Mouse (Mus musculus) MEL (cell line): ENCODE data around the gene Slain2. TPM values are rescaled to one million over a fixed set of nuclear protein-coding genes. Genes with fewer than 3 reads are reported as not detected.

Source experiments
- DNase-seq: peaks from one replicate; pipeline ENCODE4 v3.0.0; 2011; ENCODE audit warnings: low read depth, low spot score
- H3K27ac ChIP-seq: 2 replicates; pipeline ENCODE4 v1.5.1; 2012; ENCODE audit warnings: low read depth, mild to moderate bottlenecking, control low read depth, low read length, moderate library complexity; ENCODE audit not compliant: control insufficient read depth
- H3K27me3 ChIP-seq, 2 experiments: fragments of 150-350 bp in 1 of 2; sonication (generic) in 1 of 2; 2 replicates each; pipeline ENCODE4 v1.6.1; 2012; ENCODE audit warnings: low read length in 2 of 2, mild to moderate bottlenecking in 2 of 2, improper control_type of control experiment in 1 of 2, moderate library complexity in 1 of 2; ENCODE audit not compliant: insufficient read depth in 2 of 2, control insufficient read depth in 1 of 2
- H3K36me3 ChIP-seq, 2 experiments: 2 replicates each; pipeline ENCODE4 v1.6.1; 2012 to 2014; ENCODE audit warnings: low read length in 2 of 2, improper control_type of control experiment in 1 of 2, inconsistent platforms in 1 of 2, mild to moderate bottlenecking in 1 of 2; ENCODE audit not compliant: insufficient read depth in 2 of 2, control insufficient read depth in 1 of 2
- H3K4me1 ChIP-seq, 2 experiments: fragments of 150-350 bp in 1 of 2; sonication (generic) in 1 of 2; 2 replicates each; pipeline ENCODE4 v1.6.1; 2012; ENCODE audit warnings: low read length in 2 of 2, improper control_type of control experiment in 1 of 2, mild to moderate bottlenecking in 1 of 2; ENCODE audit not compliant: insufficient read depth in 2 of 2, control insufficient read depth in 1 of 2
- H3K4me3 ChIP-seq, 2 experiments: fragments of 150-350 bp in 1 of 2; sonication (generic) in 1 of 2; 2 replicates each; pipeline ENCODE4 v1.5.1; 2012; ENCODE audit warnings: low read depth in 2 of 2, low read length in 2 of 2, mild to moderate bottlenecking in 2 of 2, moderate library complexity in 2 of 2, control low read depth in 1 of 2, improper control_type of control experiment in 1 of 2; ENCODE audit not compliant: control insufficient read depth in 1 of 2, insufficient read depth in 1 of 2
- H3K79me2 ChIP-seq: 2 replicates; pipeline ENCODE4 v1.6.1; 2012; ENCODE audit warnings: mild to moderate bottlenecking, low read length, moderate library complexity; ENCODE audit not compliant: control insufficient read depth, poor library complexity, insufficient read depth
- H3K9ac ChIP-seq: 2 replicates; pipeline ENCODE4 v1.6.1; 2012; ENCODE audit warnings: low read depth, mild to moderate bottlenecking, control low read depth, low read length, moderate library complexity; ENCODE audit not compliant: control insufficient read depth, poor library complexity, severe bottlenecking
- H3K9me3 ChIP-seq: fragments of 150-350 bp; sonication (generic); replicated peaks from 2 replicates; pipeline ENCODE4 v1.6.1; 2012; ENCODE audit warnings: mild to moderate bottlenecking, low read length, improper control_type of control experiment, moderate library complexity; ENCODE audit not compliant: insufficient read depth
- CHD1 ChIP-seq: IDR thresholded peaks from 2 replicates; pipeline ENCODE4 v1.6.1; 2012; ENCODE audit warnings: low read depth, mild to moderate bottlenecking, inconsistent platforms, low read length, improper control_type of control experiment
- CTCF ChIP-seq, 3 experiments: IDR thresholded peaks in 2 of 3; conservative IDR thresholded peaks in 1 of 3; 2 replicates each; pipeline ENCODE4 v1.5.1; 2011 to 2012; ENCODE audit warnings: low read length in 3 of 3, low read depth in 2 of 3, mild to moderate bottlenecking in 2 of 3, improper control_type of control experiment in 1 of 3, inconsistent platforms in 1 of 3, mixed read lengths in 1 of 3, moderate library complexity in 1 of 3; ENCODE audit not compliant: control insufficient read depth in 1 of 3, insufficient read depth in 1 of 3, poor library complexity in 1 of 3, severe bottlenecking in 1 of 3
- ELF1 ChIP-seq: IDR thresholded peaks from 2 replicates; pipeline ENCODE4 v1.6.1; 2014; ENCODE audit warnings: low read depth, mild to moderate bottlenecking, inconsistent platforms, low read length, improper control_type of control experiment, moderate library complexity
- GABPA ChIP-seq: IDR thresholded peaks from 2 replicates; pipeline ENCODE4 v1.6.1; 2012; ENCODE audit warnings: low read depth, mild to moderate bottlenecking, inconsistent platforms, low read length, improper control_type of control experiment, moderate library complexity
- GATA1 ChIP-seq: IDR thresholded peaks from 2 replicates; pipeline ENCODE4 v1.6.1; 2011; ENCODE audit warnings: low read depth, low read length, improper control_type of control experiment
- HCFC1 ChIP-seq: IDR thresholded peaks from 2 replicates; pipeline ENCODE4 v1.6.1; 2012; ENCODE audit warnings: low read depth, mild to moderate bottlenecking, inconsistent platforms, low read length, improper control_type of control experiment, moderate library complexity
- JUND ChIP-seq: IDR thresholded peaks from 2 replicates; pipeline ENCODE4 v1.6.1; 2011; ENCODE audit warnings: low read depth, mild to moderate bottlenecking, improper control_type of control experiment, low read length
- KAT2A ChIP-seq: conservative IDR thresholded peaks from 2 replicates; pipeline ENCODE4 v1.6.1; 2012; ENCODE audit warnings: low read depth, low read length, improper control_type of control experiment, inconsistent platforms
- MAFK ChIP-seq: IDR thresholded peaks from 2 replicates; pipeline ENCODE4 v1.6.1; 2011; ENCODE audit warnings: low read depth, mild to moderate bottlenecking, low read length, improper control_type of control experiment, borderline replicate concordance
- MAX ChIP-seq: IDR thresholded peaks from 2 replicates; pipeline ENCODE4 v1.6.1; 2011; ENCODE audit warnings: low read length, improper control_type of control experiment
- MEF2A ChIP-seq: IDR thresholded peaks from 2 replicates; pipeline ENCODE4 v1.6.1; 2014; ENCODE audit warnings: low read depth, mild to moderate bottlenecking, inconsistent platforms, low read length, improper control_type of control experiment; ENCODE audit not compliant: poor library complexity, insufficient replicate concordance, severe bottlenecking; ENCODE audit errors: extremely low read depth
- MXI1 ChIP-seq: IDR thresholded peaks from 2 replicates; pipeline ENCODE4 v1.6.1; 2011; ENCODE audit warnings: mild to moderate bottlenecking, low read depth, low read length, improper control_type of control experiment
- MYC ChIP-seq: IDR thresholded peaks from 2 replicates; pipeline ENCODE4 v1.6.1; 2011; ENCODE audit warnings: low read depth, mild to moderate bottlenecking, low read length, improper control_type of control experiment, moderate library complexity
- NRF1 ChIP-seq: IDR thresholded peaks from 2 replicates; pipeline ENCODE4 v1.6.1; 2014; ENCODE audit warnings: low read depth, mild to moderate bottlenecking, inconsistent platforms, low read length, improper control_type of control experiment, moderate library complexity; ENCODE audit not compliant: poor library complexity, insufficient read depth, severe bottlenecking
- POLR2A ChIP-seq, 2 experiments: IDR thresholded peaks; 2 replicates each; pipeline ENCODE4 v1.6.1; 2011 to 2012; ENCODE audit warnings: low read length in 2 of 2, mild to moderate bottlenecking in 2 of 2, control low read depth in 1 of 2, improper control_type of control experiment in 1 of 2, low read depth in 1 of 2, moderate library complexity in 1 of 2; ENCODE audit not compliant: control insufficient read depth in 1 of 2, insufficient read depth in 1 of 2, poor library complexity in 1 of 2
- POLR2AphosphoS2 ChIP-seq: IDR thresholded peaks from 2 replicates; pipeline ENCODE4 v1.6.1; 2011; ENCODE audit warnings: low read length, improper control_type of control experiment
- RAD21 ChIP-seq: IDR thresholded peaks from 2 replicates; pipeline ENCODE4 v1.6.1; 2011; ENCODE audit warnings: mild to moderate bottlenecking, low read depth, low read length, improper control_type of control experiment
- RCOR1 ChIP-seq: IDR thresholded peaks from 2 replicates; pipeline ENCODE4 v1.6.1; 2012; ENCODE audit warnings: low read depth, mild to moderate bottlenecking, inconsistent platforms, low read length, improper control_type of control experiment
- SMC3 ChIP-seq: IDR thresholded peaks from 2 replicates; pipeline ENCODE4 v1.6.1; 2011; ENCODE audit warnings: low read depth, low read length, improper control_type of control experiment
- TAL1 ChIP-seq: IDR thresholded peaks from 2 replicates; pipeline ENCODE4 v1.6.1; 2012; ENCODE audit warnings: mild to moderate bottlenecking, inconsistent platforms, low read length, moderate library complexity, mixed read lengths
- TBP ChIP-seq: IDR thresholded peaks from 2 replicates; pipeline ENCODE4 v1.8.0; 2011; ENCODE audit warnings: low read depth, low read length, improper control_type of control experiment
- TCF12 ChIP-seq: IDR thresholded peaks from 2 replicates; pipeline ENCODE4 v1.6.1; 2014; ENCODE audit warnings: low read depth, mild to moderate bottlenecking, inconsistent platforms, low read length, improper control_type of control experiment, moderate library complexity
- USF1 ChIP-seq: IDR thresholded peaks from 2 replicates; pipeline ENCODE4 v1.6.1; 2014; ENCODE audit warnings: low read depth, mild to moderate bottlenecking, inconsistent platforms, low read length, improper control_type of control experiment, moderate library complexity
- USF2 ChIP-seq, 2 experiments: IDR thresholded peaks; 2 replicates each; pipeline ENCODE4 v1.6.1; 2011 to 2012; ENCODE audit warnings: improper control_type of control experiment in 2 of 2, low read length in 2 of 2, borderline replicate concordance in 1 of 2, inconsistent platforms in 1 of 2, low read depth in 1 of 2, mild to moderate bottlenecking in 1 of 2; ENCODE audit not compliant: insufficient read depth in 1 of 2
- ZC3H11A ChIP-seq: IDR thresholded peaks from 2 replicates; pipeline ENCODE4 v1.6.1; 2012; ENCODE audit warnings: low read depth, mild to moderate bottlenecking, inconsistent platforms, low read length, improper control_type of control experiment
- ZKSCAN1 ChIP-seq: IDR thresholded peaks from 2 replicates; pipeline ENCODE4 v1.6.1; 2012; ENCODE audit warnings: low read depth, mild to moderate bottlenecking, inconsistent platforms, low read length, improper control_type of control experiment, moderate library complexity
- ZNF384 ChIP-seq: IDR thresholded peaks from 2 replicates; pipeline ENCODE4 v1.6.1; 2012; ENCODE audit warnings: low read depth, mild to moderate bottlenecking, inconsistent platforms, low read length, improper control_type of control experiment
- polyA plus RNA-seq, 2 experiments: library from polyadenylated mRNA; stranded (reverse) in 1 of 2; unstranded in 1 of 2; fragments of >175 nt in 1 of 2; fragments of >200 nt in 1 of 2; gene quantifications; 2 replicates each; pipeline versions ENCODE4 v1.2.1 to v1.2.4; 2012; ENCODE audit warnings: low replicate concordance in 2 of 2, low read depth in 1 of 2; ENCODE audit not compliant: insufficient read length in 2 of 2, insufficient read depth in 1 of 2, missing spikeins in 1 of 2
- total RNA-seq: library from RNA; depleted of rRNA; stranded (reverse); fragments of 300-350 nt; gene quantifications from 2 replicates; pipeline ENCODE4 v1.2.3, GENCODE M21; 2012

Slain2 gene
- total and polyA plus RNA-seq, 3 experiments, result 18.9 to 42.9 (median 29.9) TPM

DNA sequence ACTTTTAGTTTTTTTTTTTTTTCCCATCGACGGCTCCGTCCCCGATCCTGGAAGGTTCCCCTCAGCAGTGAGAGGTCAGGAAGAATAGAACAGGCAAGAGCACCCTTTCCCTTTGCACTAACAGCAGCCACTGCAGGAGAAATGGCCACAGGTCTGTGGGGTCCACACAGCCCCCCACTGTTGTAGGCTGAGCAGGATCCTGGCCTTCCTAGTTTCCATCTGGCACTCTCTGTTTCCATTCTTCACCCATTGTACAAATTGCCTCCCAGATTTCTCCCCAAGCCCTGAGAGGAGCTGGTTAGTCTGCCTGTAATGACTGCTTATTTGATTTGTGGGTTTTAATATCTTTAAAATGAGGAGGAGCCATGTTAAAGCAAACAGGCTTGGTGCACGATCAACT is 89.9 kb downstream of the Slain2 start:
- Histone ChIP-seq H3K9me3 (no peaks in the 10 kb centered on the region), H3K27me3 (no peaks in the 10 kb centered on the region), H3K27ac (no peak overlapping the region), H3K4me1 (no peaks in the 10 kb centered on the region)
- no peak for DNase-seq
- TF ChIP-seq MAFK (no peak), TCF12 (no peak), GATA1 (no peak), TAL1 (no peak), SMC3 (no peak), MEF2A (no peak), CHD1 (no peak), USF1 (no peak), RAD21 (no peak), CTCF (IDR thresholded peaks at IDR 0.05 in 2 of 3, conservative IDR thresholded peaks at IDR 0.05 in 1 of 3; ENCODE audit: control insufficient read depth in 1 of 3, insufficient read depth in 1 of 3, low read depth in 2 of 3, low read length in 3 of 3, poor library complexity in 1 of 3, severe bottlenecking in 1 of 3) (no peak), MAX (no peak), ZC3H11A (no peak), JUND (no peak), MYC (no peak), GABPA (no peak), ZNF384 (no peak), HCFC1 (no peak), TBP (no peak), NRF1 (no peak)
- TF ChIP-seq, all 39 proteins: peak for 0
- Histone ChIP-seq H3K9ac (no peak overlapping the region), H3K36me3 (no peaks in the 10 kb centered on the region), H3K79me2 (no peaks in the 10 kb centered on the region), H3K4me3 (no peak overlapping the region)

DNA sequence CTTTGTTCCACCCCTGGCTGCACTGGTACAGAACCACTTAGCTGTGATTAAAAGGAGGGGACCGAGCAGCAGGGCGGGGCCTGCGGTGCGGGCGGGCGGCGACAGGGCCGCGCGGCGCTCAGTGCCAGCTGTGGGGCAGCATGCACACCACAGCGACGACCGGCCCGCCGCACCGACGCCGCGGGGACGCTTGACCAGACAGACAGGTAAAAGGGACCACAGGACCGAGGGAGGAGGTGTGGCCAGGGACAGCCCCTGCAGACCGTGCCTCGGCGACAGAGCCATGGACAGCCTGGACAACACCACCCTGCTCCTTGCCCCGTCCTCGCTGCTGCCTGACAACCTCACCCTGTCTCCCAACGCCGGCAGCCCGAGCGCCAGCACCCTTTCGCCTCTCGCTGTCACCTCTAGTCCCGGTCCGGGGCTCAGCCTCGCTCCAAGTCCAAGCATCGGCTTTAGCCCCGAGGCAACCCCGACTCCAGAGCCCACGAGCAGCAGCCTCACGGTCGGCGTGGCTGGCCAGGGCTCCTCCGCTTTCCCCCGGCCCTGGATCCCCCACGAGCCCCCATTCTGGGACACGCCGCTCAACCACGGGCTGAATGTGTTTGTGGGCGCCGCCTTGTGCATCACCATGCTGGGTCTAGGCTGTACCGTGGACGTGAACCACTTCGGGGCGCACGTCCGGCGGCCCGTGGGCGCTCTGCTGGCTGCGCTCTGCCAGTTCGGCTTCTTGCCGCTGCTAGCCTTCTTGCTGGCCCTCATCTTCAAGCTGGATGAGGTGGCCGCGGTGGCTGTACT is 92.9 kb downstream of the Slain2 start, which contains the start of gene Slc10a4:
TSS of gene Slc10a4 (plus strand) at position 100 of the 798 bp plus-strand sequence.
- Histone ChIP-seq H3K4me3 (no peak within 1 kb of the TSS), H3K27me3 (no peaks in the 10 kb centered on the region), H3K4me1 (no peaks in the 10 kb centered on the region), H3K9ac (no peak within 1 kb of the TSS), H3K27ac (no peak within 1 kb of the TSS), H3K36me3 (no peaks in the 10 kb centered on the region), H3K9me3 (no peaks in the 10 kb centered on the region), H3K79me2 (no peaks in the 10 kb centered on the region)
- DNase-seq, result no peak
- TF ChIP-seq ZKSCAN1 (no peak), MYC (no peak), SMC3 (no peak), RAD21 (no peak), RCOR1 (no peak), USF2 (IDR thresholded peaks at IDR 0.05; ENCODE audit: borderline replicate concordance in 1 of 2, insufficient read depth in 1 of 2, low read depth in 1 of 2, low read length in 2 of 2) (no peak), POLR2AphosphoS2 (no peak), MXI1 (no peak), KAT2A (no peak), ELF1 (no peak), POLR2A (IDR thresholded peaks at IDR 0.05; ENCODE audit: control insufficient read depth in 1 of 2, insufficient read depth in 1 of 2, low read depth in 1 of 2, low read length in 2 of 2, poor library complexity in 1 of 2) (no peak)
